In the genomic region with DNA sequence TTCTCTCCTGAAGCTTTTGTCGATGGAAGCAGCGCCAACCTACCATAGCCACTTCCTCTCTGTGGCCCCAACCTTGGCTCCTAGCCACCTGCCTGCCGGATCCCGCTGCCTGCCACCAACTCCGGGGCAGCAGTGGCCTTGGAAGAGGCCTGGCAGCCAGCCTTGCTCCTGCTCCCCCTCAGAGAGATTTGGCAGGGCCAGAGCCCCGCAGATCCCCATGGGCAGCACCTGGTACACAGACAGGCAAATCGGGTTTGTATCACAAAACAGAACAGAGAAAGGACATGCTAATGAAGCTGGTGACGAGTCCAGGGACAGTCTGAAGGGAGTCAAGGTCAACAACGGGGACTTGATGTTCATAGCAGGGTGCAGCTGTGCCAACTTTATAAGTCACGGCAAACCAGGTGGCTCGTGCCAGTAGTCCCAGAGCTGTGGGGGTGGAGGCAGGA, we compare ENCODE assay signal across 10 mouse cellular contexts. TPM values are rescaled to one million over a fixed set of nuclear protein-coding genes. Genes with fewer than 3 reads are reported as not detected.
A peak's percentile ranks its signal among the peaks of the same experiment; 100 is the strongest.
DNase-seq lines count a peak whose midpoint lies in the region; ATAC-seq lines count a peak whose summit lies in the region.
"Had no signal": no experiment of that assay in that cellular context is flagged by ENCODE, and none has a peak within 500 bp of the region (broad histone marks: within the 10 kb centered on the region; RNA-seq: fewer than 3 reads in every experiment).

No protein-coding gene starts in this region.

- 68% methylated on average over 11 of the region's 11 CpGs for WGBS in forebrain, embryonic 14.5 days
- WGBS in forebrain, embryonic 11.5 days: 88% methylated on average over 11 of the region's 11 CpGs
- WGBS in heart, embryonic 16.5 days: 52% methylated on average over 11 of the region's 11 CpGs

- H3K4me1 ChIP-seq in forebrain, embryonic 14.5 days (ENCODE audit: control insufficient read depth, insufficient read depth, low read length): no peaks in the 10 kb centered on the region
- no peaks in the 10 kb centered on the region for H3K4me1 ChIP-seq in forebrain, embryonic 11.5 days (replicated peaks; ENCODE audit: control insufficient read depth, insufficient read depth, low read length)
- H3K4me1 ChIP-seq in heart, embryonic 16.5 days (ENCODE audit: control insufficient read depth, insufficient read depth, low read length): no peaks in the 10 kb centered on the region

- DNase-seq in forebrain, embryonic 14.5 days (ENCODE audit: low spot score): peak; percentile 29
- DNase-seq in forebrain, embryonic 11.5 days (ENCODE audit: low spot score): no peak
- peak; percentile 19 for DNase-seq in right cerebral cortex, postnatal 4 days
- no peak for DNase-seq in right cerebral cortex, adult 18-20 months
- peak; percentile 88 for DNase-seq in testis, postnatal 10 days (ENCODE audit: low spot score)
- no peak for DNase-seq in neural tube, embryonic 10.5 days (ENCODE audit: extremely low spot score, low spot score)
- no peak for DNase-seq in frontal cortex, adult 2 months (ENCODE audit: extremely low spot score in 1 of 2, low spot score in 1 of 2)
- DNase-seq: layer of hippocampus, postnatal 36 days had no signal

- H3K4me2 ChIP-seq in forebrain, embryonic 14.5 days (ENCODE audit: low read length): no peak overlapping the region
- no peak overlapping the region for H3K4me2 ChIP-seq in forebrain, embryonic 11.5 days (ENCODE audit: low read depth, low read length, severe bottlenecking)
- H3K4me2 ChIP-seq in heart, embryonic 16.5 days (ENCODE audit: low read depth, low read length): no peak overlapping the region

- H3K27me3 ChIP-seq in forebrain, embryonic 14.5 days (replicated peaks; ENCODE audit: control insufficient read depth, insufficient read depth, low read length): no peaks in the 10 kb centered on the region
- no peaks in the 10 kb centered on the region for H3K27me3 ChIP-seq in forebrain, embryonic 11.5 days (ENCODE audit: control insufficient read depth, insufficient read depth, low read length)
- no peaks in the 10 kb centered on the region for H3K27me3 ChIP-seq in heart, embryonic 16.5 days (ENCODE audit: control insufficient read depth, insufficient read depth, low read length)

- no peaks in the 10 kb centered on the region for H3K36me3 ChIP-seq in forebrain, embryonic 14.5 days (ENCODE audit: control insufficient read depth, insufficient read depth, low read length)
- H3K36me3 ChIP-seq in forebrain, embryonic 11.5 days (ENCODE audit: control insufficient read depth, insufficient read depth, low read length): no peaks in the 10 kb centered on the region
- no peaks in the 10 kb centered on the region for H3K36me3 ChIP-seq in heart, embryonic 16.5 days (ENCODE audit: control insufficient read depth, insufficient read depth)

- no peak overlapping the region for H3K9ac ChIP-seq in forebrain, embryonic 14.5 days (ENCODE audit: low read length)
- H3K9ac ChIP-seq in forebrain, embryonic 11.5 days (ENCODE audit: low read length): no peak overlapping the region
- peak overlapping the region; percentile 12; the same call in 1 of the 2 replicates for H3K9ac ChIP-seq in heart, embryonic 16.5 days (ENCODE audit: low read length)

- ATAC-seq in forebrain, embryonic 14.5 days: no peak
- ATAC-seq in forebrain, embryonic 11.5 days (replicated peaks; ENCODE audit: low FRiP score): no peak
- peak; percentile 60; the same call in 1 of the 2 replicates for ATAC-seq in heart, embryonic 16.5 days (replicated peaks; ENCODE audit: extremely low read depth, insufficient read depth, low FRiP score)

- no peaks in the 10 kb centered on the region for H3K9me3 ChIP-seq in forebrain, embryonic 14.5 days (replicated peaks; ENCODE audit: control insufficient read depth, low read length)
- no peaks in the 10 kb centered on the region; the same call in 1 of the 2 replicates for H3K9me3 ChIP-seq in forebrain, embryonic 11.5 days (ENCODE audit: control insufficient read depth, low read length)
- H3K9me3 ChIP-seq in heart, embryonic 16.5 days (replicated peaks; ENCODE audit: control insufficient read depth, low read length): no peaks in the 10 kb centered on the region; the same call in 1 of the 2 replicates

- H3K4me3 ChIP-seq in forebrain, embryonic 14.5 days (ENCODE audit: low read depth, low read length): no peak overlapping the region
- H3K4me3 ChIP-seq in forebrain, embryonic 11.5 days (ENCODE audit: low read depth, low read length): no peak overlapping the region
- no peak overlapping the region for H3K4me3 ChIP-seq in heart, embryonic 16.5 days (ENCODE audit: low read length)
- H3K4me3 ChIP-seq: megakaryocyte, embryonic 14.5 days had no signal

- H3K27ac ChIP-seq in forebrain, embryonic 14.5 days (ENCODE audit: low read depth, low read length): no peak overlapping the region
- H3K27ac ChIP-seq in forebrain, embryonic 11.5 days (ENCODE audit: low read depth, low read length): no peak overlapping the region
- H3K27ac ChIP-seq in heart, embryonic 16.5 days (ENCODE audit: low read length): peak overlapping the region; percentile 80

RNA-seq across cellular contexts. Expression of a gene that starts 10.0 kb away (rescaled TPM):
- not detected in 2 replicates for polyA plus RNA-seq in forebrain, embryonic 14.5 days (2014; fragmentation: Nextera tagmentation; extraction: Ambion mirVana)
- 0.16 TPM in 1 of 2 replicates, not detected in the other for polyA plus RNA-seq in forebrain, embryonic 11.5 days (2014; fragmentation: Nextera tagmentation; extraction: Ambion mirVana)
- polyA plus RNA-seq in heart, embryonic 16.5 days (2015; fragmentation: Nextera tagmentation; extraction: Ambion mirVana): 20.1 and 22.3 TPM in 2 replicates
- polyA plus RNA-seq in frontal cortex, adult 2 months (2012; rRNA removed): not detected in 2 replicates

RNA-seq across cellular contexts. Expression of a gene that starts 11.4 kb away (rescaled TPM):
- polyA plus RNA-seq in forebrain, embryonic 14.5 days (2014; fragmentation: Nextera tagmentation; extraction: Ambion mirVana): 6.5 and 6.6 TPM in 2 replicates
- polyA plus RNA-seq in forebrain, embryonic 11.5 days (2014; fragmentation: Nextera tagmentation; extraction: Ambion mirVana): 9.2 and 9.3 TPM in 2 replicates
- polyA plus RNA-seq in heart, embryonic 16.5 days (2015; fragmentation: Nextera tagmentation; extraction: Ambion mirVana): 4.6 and 4.7 TPM in 2 replicates
- 7.0 and 7.5 TPM in 2 replicates for polyA plus RNA-seq in frontal cortex, adult 2 months (2012; rRNA removed)

RNA-seq across cellular contexts. Expression of a gene that starts 17.4 kb away (rescaled TPM):
- 139 and 181 TPM in 2 replicates for polyA plus RNA-seq in forebrain, embryonic 14.5 days (2014; fragmentation: Nextera tagmentation; extraction: Ambion mirVana)
- polyA plus RNA-seq in forebrain, embryonic 11.5 days (2014; fragmentation: Nextera tagmentation; extraction: Ambion mirVana): 348 and 363 TPM in 2 replicates
- 209 and 234 TPM in 2 replicates for polyA plus RNA-seq in heart, embryonic 16.5 days (2015; fragmentation: Nextera tagmentation; extraction: Ambion mirVana)
- polyA plus RNA-seq in frontal cortex, adult 2 months (2012; rRNA removed): 210 and 219 TPM in 2 replicates

RNA-seq across cellular contexts. Expression of a gene that starts 21.0 kb away (rescaled TPM):
- polyA plus RNA-seq in forebrain, embryonic 14.5 days (2014; fragmentation: Nextera tagmentation; extraction: Ambion mirVana): 29.3 and 30.1 TPM in 2 replicates
- 28.6 and 31.8 TPM in 2 replicates for polyA plus RNA-seq in forebrain, embryonic 11.5 days (2014; fragmentation: Nextera tagmentation; extraction: Ambion mirVana)
- 12.0 and 12.7 TPM in 2 replicates for polyA plus RNA-seq in heart, embryonic 16.5 days (2015; fragmentation: Nextera tagmentation; extraction: Ambion mirVana)
- polyA plus RNA-seq in frontal cortex, adult 2 months (2012; rRNA removed): 18.9 and 22.4 TPM in 2 replicates

RNA-seq across cellular contexts. Expression of a gene that starts 38.8 kb away (rescaled TPM):
- polyA plus RNA-seq in forebrain, embryonic 14.5 days (2014; fragmentation: Nextera tagmentation; extraction: Ambion mirVana): 0.84 and 1.1 TPM in 2 replicates
- 11.6 and 15.7 TPM in 2 replicates for polyA plus RNA-seq in forebrain, embryonic 11.5 days (2014; fragmentation: Nextera tagmentation; extraction: Ambion mirVana)
- 11.2 and 20.6 TPM in 2 replicates for polyA plus RNA-seq in heart, embryonic 16.5 days (2015; fragmentation: Nextera tagmentation; extraction: Ambion mirVana)
- polyA plus RNA-seq in frontal cortex, adult 2 months (2012; rRNA removed): 2.5 and 2.9 TPM in 2 replicates

Comparison
In these comparisons a context has a peak if more than half of its experiments do, and no peak if none do; other contexts are left out.
1. DNase-seq: peak in forebrain, embryonic 14.5 days (single experiment), right cerebral cortex, postnatal 4 days (single experiment) and testis, postnatal 10 days (single experiment); none in forebrain, embryonic 11.5 days (single experiment), right cerebral cortex, adult 18-20 months (single experiment), neural tube, embryonic 10.5 days (single experiment) and frontal cortex, adult 2 months (0 of 2).
2. RNA of a gene that starts 10.0 kb away (polyA plus RNA-seq): 20.1 to 22.3 TPM in heart, embryonic 16.5 days; 0.16 TPM in forebrain, embryonic 11.5 days, not detected in forebrain, embryonic 14.5 days and not detected in frontal cortex, adult 2 months; every median in the first group is over 10 times any median in the second.